Comparison of ENCODE assay signal across 23 mouse cellular contexts in the genomic region with DNA sequence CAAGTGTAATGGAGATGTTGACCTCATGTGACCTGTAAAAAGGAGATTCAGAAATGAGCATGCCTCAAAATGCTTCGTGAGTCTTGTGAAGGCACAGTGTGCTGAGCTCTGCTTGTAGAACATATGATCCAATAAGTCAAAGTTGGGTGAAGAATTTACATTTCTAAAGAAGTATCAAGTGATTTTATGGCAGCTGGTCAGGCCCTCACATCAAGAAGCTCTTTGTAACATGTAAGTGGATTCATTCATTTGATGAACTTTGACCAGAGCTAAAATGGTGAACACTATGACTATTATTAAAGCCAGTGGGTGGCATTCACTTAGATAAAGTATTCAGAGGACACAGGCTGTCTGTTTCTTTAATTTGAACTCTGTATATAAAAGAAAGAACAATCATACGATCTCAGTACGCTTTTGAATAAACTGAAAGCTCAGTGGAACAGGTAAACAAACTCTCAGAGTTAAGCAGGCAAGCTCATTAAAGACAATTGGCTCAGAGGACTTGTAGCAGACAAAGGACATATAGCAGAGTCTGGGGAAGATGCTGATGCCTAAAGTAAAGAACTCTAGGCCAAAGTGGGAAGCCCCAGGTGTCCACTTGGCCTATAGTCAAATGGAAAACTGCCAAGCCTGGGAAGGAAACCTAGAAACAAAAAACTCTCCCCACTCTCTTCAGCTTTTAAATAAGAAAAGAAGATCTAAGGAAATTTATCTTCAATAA.
A peak's percentile ranks its signal among the peaks of the same experiment; 100 is the strongest.
DNase-seq lines count a peak whose midpoint lies in the region; ATAC-seq lines count a peak whose summit lies in the region.
"Had no signal": no experiment of that assay in that cellular context is flagged by ENCODE, and none has a peak within 500 bp of the region (broad histone marks: within the 10 kb centered on the region; RNA-seq: fewer than 3 reads in every experiment).

No protein-coding gene starts in this region.

- no peak overlapping the region for H3K27ac ChIP-seq in forebrain, embryonic 13.5 days
- H3K27ac ChIP-seq in forebrain, embryonic 16.5 days (ENCODE audit: low read length), result no peak overlapping the region
- H3K27ac ChIP-seq in neural tube, embryonic 11.5 days (ENCODE audit: low read depth, low read length), result no peak overlapping the region
- H3K27ac ChIP-seq in forebrain, embryonic 14.5 days (ENCODE audit: low read depth, low read length), result no peak overlapping the region
- H3K27ac ChIP-seq: left cerebral cortex, adult 2 months had no signal

- H3K9ac ChIP-seq in forebrain, embryonic 13.5 days, result no peak overlapping the region
- H3K9ac ChIP-seq in forebrain, embryonic 16.5 days (replicated peaks; ENCODE audit: low read depth, low read length), result no peak overlapping the region
- H3K9ac ChIP-seq in neural tube, embryonic 11.5 days (ENCODE audit: low read length), result no peak overlapping the region
- H3K9ac ChIP-seq in forebrain, embryonic 14.5 days (ENCODE audit: low read length), result no peak overlapping the region
- H3K9ac ChIP-seq: heart, embryonic 12.5 days had no signal

- no peaks in the 10 kb centered on the region for H3K4me1 ChIP-seq in forebrain, embryonic 13.5 days
- H3K4me1 ChIP-seq in forebrain, embryonic 16.5 days (replicated peaks; ENCODE audit: control insufficient read depth, insufficient read depth, low read length), result no peaks in the 10 kb centered on the region
- no peaks in the 10 kb centered on the region for H3K4me1 ChIP-seq in neural tube, embryonic 11.5 days (ENCODE audit: control insufficient read depth, insufficient read depth, low read length)
- H3K4me1 ChIP-seq in forebrain, embryonic 14.5 days (ENCODE audit: control insufficient read depth, insufficient read depth, low read length), result no peaks in the 10 kb centered on the region
- H3K4me1 ChIP-seq: heart, embryonic 12.5 days had no signal

- peak; percentile 53; the same call in 1 of the 2 replicates for ATAC-seq in forebrain, embryonic 13.5 days
- ATAC-seq in forebrain, embryonic 16.5 days, result no peak
- peak; percentile 45 for ATAC-seq in neural tube, embryonic 11.5 days (ENCODE audit: insufficient read depth, low FRiP score, low TSS enrichment)
- peak; percentile 32; the same call in 1 of the 2 replicates for ATAC-seq in forebrain, embryonic 14.5 days
- ATAC-seq: lung, postnatal 0 days had no signal

- no peaks in the 10 kb centered on the region for H3K27me3 ChIP-seq in forebrain, embryonic 13.5 days
- H3K27me3 ChIP-seq in forebrain, embryonic 16.5 days (replicated peaks; ENCODE audit: control insufficient read depth, insufficient read depth, low read length), result no peaks in the 10 kb centered on the region
- no peaks in the 10 kb centered on the region for H3K27me3 ChIP-seq in neural tube, embryonic 11.5 days (ENCODE audit: control insufficient read depth, insufficient read depth, low read length)
- no peaks in the 10 kb centered on the region for H3K27me3 ChIP-seq in forebrain, embryonic 14.5 days (replicated peaks; ENCODE audit: control insufficient read depth, insufficient read depth, low read length)
- H3K27me3 ChIP-seq: heart, embryonic 12.5 days had no signal

- 9% methylated on average over 3 of the region's 3 CpGs for WGBS in forebrain, embryonic 13.5 days
- 7% methylated on average over 3 of the region's 3 CpGs for WGBS in forebrain, embryonic 16.5 days
- 36% methylated on average over 3 of the region's 3 CpGs for WGBS in neural tube, embryonic 11.5 days
- 16% methylated on average over 3 of the region's 3 CpGs for WGBS in forebrain, embryonic 14.5 days

- no peaks in the 10 kb centered on the region for H3K36me3 ChIP-seq in forebrain, embryonic 13.5 days (ENCODE audit: poor library complexity, severe bottlenecking)
- no peaks in the 10 kb centered on the region for H3K36me3 ChIP-seq in forebrain, embryonic 16.5 days (ENCODE audit: control insufficient read depth, insufficient read depth)
- no peaks in the 10 kb centered on the region for H3K36me3 ChIP-seq in neural tube, embryonic 11.5 days (ENCODE audit: control insufficient read depth, insufficient read depth, low read length)
- no peaks in the 10 kb centered on the region for H3K36me3 ChIP-seq in forebrain, embryonic 14.5 days (ENCODE audit: control insufficient read depth, insufficient read depth, low read length)
- H3K36me3 ChIP-seq: heart, embryonic 12.5 days had no signal

- DNase-seq in neural tube, embryonic 11.5 days (ENCODE audit: low spot score), result peak; percentile 20
- DNase-seq in neural tube, embryonic 10.5 days (ENCODE audit: extremely low spot score, low spot score), result no peak
- peak; percentile 33 for DNase-seq in forebrain, embryonic 14.5 days (ENCODE audit: low spot score)
- no peak for DNase-seq in kidney, postnatal 10 days
- no peak for DNase-seq in kidney, adult 18-20 months
- DNase-seq: adrenal gland, postnatal 36 days; B cell, adult 2 months; cerebellum, adult 18-20 months; gastrocnemius, postnatal 10 days; heart, adult 11 months; heart, postnatal 14 days; kidney, adult 8-10 months; kidney, postnatal 36 days; left cerebral cortex, postnatal 4 days; liver; right cerebral cortex, postnatal 14 days; spleen, adult 18-20 months; thymus, postnatal 36 days had no signal

- H3K4me2 ChIP-seq in forebrain, embryonic 13.5 days, result no peak overlapping the region
- no peak overlapping the region for H3K4me2 ChIP-seq in forebrain, embryonic 16.5 days (ENCODE audit: low read length)
- no peak overlapping the region for H3K4me2 ChIP-seq in neural tube, embryonic 11.5 days (ENCODE audit: low read depth)
- no peak overlapping the region for H3K4me2 ChIP-seq in forebrain, embryonic 14.5 days (ENCODE audit: low read length)
- H3K4me2 ChIP-seq: heart, embryonic 12.5 days had no signal

- H3K4me3 ChIP-seq in forebrain, embryonic 13.5 days, result no peak overlapping the region
- H3K4me3 ChIP-seq in forebrain, embryonic 16.5 days (replicated peaks; ENCODE audit: low read length), result no peak overlapping the region
- H3K4me3 ChIP-seq in neural tube, embryonic 11.5 days (ENCODE audit: low read depth, low read length), result no peak overlapping the region
- H3K4me3 ChIP-seq in forebrain, embryonic 14.5 days (ENCODE audit: low read depth, low read length), result no peak overlapping the region
- H3K4me3 ChIP-seq: heart, embryonic 12.5 days; left cerebral cortex, adult 2 months had no signal

- H3K9me3 ChIP-seq in forebrain, embryonic 13.5 days (replicated peaks), result no peaks in the 10 kb centered on the region
- no peaks in the 10 kb centered on the region for H3K9me3 ChIP-seq in forebrain, embryonic 16.5 days (ENCODE audit: control insufficient read depth, low read length)
- H3K9me3 ChIP-seq in neural tube, embryonic 11.5 days (ENCODE audit: control insufficient read depth, low read length), result no peaks in the 10 kb centered on the region
- H3K9me3 ChIP-seq in forebrain, embryonic 14.5 days (replicated peaks; ENCODE audit: control insufficient read depth, low read length), result no peaks in the 10 kb centered on the region
- H3K9me3 ChIP-seq: heart, embryonic 12.5 days had no signal

Comparison
In these comparisons a context has a peak if more than half of its experiments do, and no peak if none do; other contexts are left out.
1. DNase-seq: peak in neural tube, embryonic 11.5 days (single experiment) and forebrain, embryonic 14.5 days (single experiment); none in neural tube, embryonic 10.5 days (single experiment), kidney, postnatal 10 days (single experiment) and kidney, adult 18-20 months (single experiment).